Mouse (Mus musculus) ES-E14 (cell line): ENCODE data around the gene Oxct1. TPM values are rescaled to one million over a fixed set of nuclear protein-coding genes. Genes with fewer than 3 reads are reported as not detected.

Source experiments
- DNase-seq: peaks from one replicate; pipeline ENCODE4 v3.0.0-alpha.2; 2013; ENCODE audit warnings: low read depth, low spot score
- H3K27ac ChIP-seq: 2 replicates; pipeline ENCODE4 v1.5.1; 2012; ENCODE audit warnings: low read depth, mild to moderate bottlenecking, low read length, moderate library complexity, mixed read lengths; ENCODE audit not compliant: poor library complexity, insufficient read depth, severe bottlenecking
- H3K36me3 ChIP-seq: 2 replicates; pipeline ENCODE4 v1.6.1; 2012; ENCODE audit warnings: mild to moderate bottlenecking, low read length, moderate library complexity, mixed read lengths; ENCODE audit not compliant: control insufficient read depth, poor library complexity, insufficient read depth, severe bottlenecking
- H3K4me1 ChIP-seq, 2 experiments: fragments of 150-350 bp in 1 of 2; sonication (generic) in 1 of 2; 2 replicates each; pipeline ENCODE4 v1.6.1; 2012; ENCODE audit warnings: low read length in 2 of 2, mild to moderate bottlenecking in 1 of 2, mixed read lengths in 1 of 2; ENCODE audit not compliant: control insufficient read depth in 2 of 2, insufficient read depth in 2 of 2, poor library complexity in 1 of 2
- H3K4me3 ChIP-seq, 2 experiments: fragments of 150-350 bp in 1 of 2; sonication (generic) in 1 of 2; 2 replicates each; pipeline ENCODE4 v1.5.1; 2012; ENCODE audit warnings: low read length in 2 of 2, low read depth in 1 of 2, mild to moderate bottlenecking in 1 of 2, mixed read lengths in 1 of 2; ENCODE audit not compliant: insufficient read depth in 1 of 2, poor library complexity in 1 of 2, severe bottlenecking in 1 of 2
- H3K9ac ChIP-seq: 2 replicates; pipeline ENCODE4 v1.6.1; 2012; ENCODE audit warnings: low read depth, mild to moderate bottlenecking, low read length, mixed read lengths; ENCODE audit not compliant: poor library complexity, insufficient read depth, severe bottlenecking
- H3K9me3 ChIP-seq: fragments of 150-350 bp; sonication (generic); 2 replicates; pipeline ENCODE4 v1.6.1; 2012; ENCODE audit warnings: low read depth, mild to moderate bottlenecking, low read length; ENCODE audit not compliant: control insufficient read depth, insufficient read depth
- CHD2 ChIP-seq: IDR thresholded peaks from 2 replicates; pipeline ENCODE4 v1.6.1; 2014; ENCODE audit warnings: mild to moderate bottlenecking, low read depth, low read length, inconsistent platforms
- HCFC1 ChIP-seq: IDR thresholded peaks from 2 replicates; pipeline ENCODE4 v1.6.1; 2012; ENCODE audit warnings: low read length, inconsistent platforms, borderline replicate concordance; ENCODE audit not compliant: insufficient read depth
- MAFK ChIP-seq: IDR thresholded peaks from 2 replicates; pipeline ENCODE4 v1.6.1; 2014; ENCODE audit warnings: mild to moderate bottlenecking, low read depth, low read length, inconsistent platforms; ENCODE audit not compliant: insufficient read depth
- ZC3H11A ChIP-seq: IDR thresholded peaks from 2 replicates; pipeline ENCODE4 v1.6.1; 2012; ENCODE audit warnings: low read depth, mild to moderate bottlenecking, inconsistent platforms, low read length, borderline replicate concordance
- ZNF384 ChIP-seq: IDR thresholded peaks from 2 replicates; pipeline ENCODE4 v1.6.1; 2012; ENCODE audit warnings: low read depth, low read length, inconsistent platforms
- in situ Hi-C, 2 experiments: fragments of 600-800 bp; cut with MboI; formaldehyde crosslinking; loops; one replicate each; pipeline ENCODE4 v1.15.1; 2025; ENCODE audit warnings: low sequenced_read_pairs in 2 of 2, inconsistent platforms in 1 of 2; ENCODE audit not compliant: unreplicated experiment in 2 of 2
- total RNA-seq: library from RNA; depleted of rRNA; stranded (reverse); fragments of 300-350 nt; gene quantifications from 2 replicates; pipeline ENCODE4 v1.2.3, GENCODE M21; 2012; rRNA removed

The Oxct1 gene
- total RNA-seq, 1 experiment: 53.4 TPM

DNA sequence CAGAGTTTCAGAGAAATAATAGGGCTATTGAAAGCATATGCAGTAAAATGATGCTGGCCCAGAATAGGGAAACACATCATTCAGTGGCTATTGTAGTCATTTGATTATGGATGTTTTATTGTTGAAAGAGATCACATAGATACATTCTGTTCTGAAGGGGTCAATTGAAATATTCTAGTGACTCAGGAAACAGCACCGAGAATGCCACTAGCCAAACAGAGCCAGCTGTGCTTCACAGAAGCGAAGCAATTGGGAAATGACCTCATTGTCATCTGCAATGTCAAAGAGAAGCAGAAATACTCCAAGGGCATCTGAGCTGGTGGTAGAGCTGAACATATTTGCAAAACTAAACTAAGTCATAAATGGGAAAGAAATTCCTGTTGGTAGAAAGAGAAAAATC, 145.4 kb downstream of the Oxct1 start:
- TF ChIP-seq MAFK: no peak
- no peak for TF ChIP-seq ZC3H11A
- no peak for TF ChIP-seq CHD2
- TF ChIP-seq ZNF384: no peak
- TF ChIP-seq HCFC1: no peak
- H3K27ac ChIP-seq: no peak overlapping the region
- no peak for DNase-seq
- H3K36me3 ChIP-seq: no peaks in the 10 kb centered on the region
- no peak overlapping the region for H3K4me3 ChIP-seq
- no peak overlapping the region for H3K9ac ChIP-seq
- no peaks in the 10 kb centered on the region for H3K9me3 ChIP-seq
- no peaks in the 10 kb centered on the region for H3K4me1 ChIP-seq
- in situ Hi-C loops: no loop called here

DNA sequence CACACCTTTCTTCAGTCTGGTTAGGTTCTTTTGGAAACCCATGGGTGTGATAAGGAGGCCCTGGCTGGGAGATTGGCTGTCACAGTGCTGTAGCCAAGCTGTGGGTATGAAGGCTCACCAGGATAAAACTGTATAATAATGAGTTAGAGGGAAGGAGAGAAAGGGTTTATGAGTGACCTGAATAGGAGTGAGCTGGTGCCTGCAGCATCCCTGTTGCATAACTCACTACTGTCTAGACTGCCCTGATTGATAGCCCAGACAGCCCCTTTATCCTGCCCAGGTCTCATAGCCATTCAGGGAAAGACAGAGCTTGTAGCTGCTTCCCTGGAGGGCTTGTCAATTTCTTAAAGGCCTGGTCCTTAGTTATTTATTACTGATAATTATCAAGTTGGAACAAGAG, 171.7 kb downstream of the Oxct1 start:
- H3K9me3 ChIP-seq: no peaks in the 10 kb centered on the region
- no peaks in the 10 kb centered on the region for H3K4me1 ChIP-seq
- H3K9ac ChIP-seq: no peak overlapping the region
- in situ Hi-C loops: no loop called here
- TF ChIP-seq CHD2: no peak
- TF ChIP-seq HCFC1: no peak
- no peak for TF ChIP-seq ZNF384
- TF ChIP-seq ZC3H11A: no peak
- no peak for TF ChIP-seq MAFK
- H3K27ac ChIP-seq: no peak overlapping the region
- H3K4me3 ChIP-seq: no peak overlapping the region
- no peak for DNase-seq
- no peaks in the 10 kb centered on the region for H3K36me3 ChIP-seq

Other genes starting within 250 kb of the Oxct1 start
- gene Fbxo4, start 46.8 kb upstream of the Oxct1 start, total RNA-seq: 2.9 and 5.2 TPM in 2 replicates
- 22.6 and 23.4 TPM in 2 replicates for gene AW549877, start 30.6 kb upstream of the Oxct1 start, total RNA-seq